Mouse (Mus musculus) small intestine, adult 2 months (tissue): ENCODE measurements around the gene Tac4.

Experiments used
- CTCF ChIP-seq: fragments of 200-500 bp; IDR thresholded peaks from 2 replicates; pipeline ENCODE4 v1.5.1; 2012; ENCODE audit warnings: low read depth, mild to moderate bottlenecking, control low read depth, inconsistent platforms, low read length, moderate library complexity, mixed read lengths; ENCODE audit not compliant: insufficient replicate concordance, insufficient read length; ENCODE audit errors: extremely low read depth
- POLR2A ChIP-seq: fragments of 200-500 bp; IDR thresholded peaks from 2 replicates; pipeline ENCODE4 v1.6.1; 2012; ENCODE audit warnings: low read depth, mild to moderate bottlenecking, control low read depth, inconsistent platforms, low read length, moderate library complexity

GRCm38 (mm10) chr11:95310007-95310647 is 48.8 kb downstream of the Tac4 start, which contains the start of gene Kat7:
- peak; percentile 38 for TF ChIP-seq POLR2A
- TF ChIP-seq CTCF = no peak
